Mouse (Mus musculus) CH12.LX (cell line): ENCODE measurements around the gene Msh5. TPM values are rescaled to one million over a fixed set of nuclear protein-coding genes. Genes with fewer than 3 reads are reported as not detected.

Experiments
- DNase-seq: peaks from one replicate; pipeline ENCODE4 v3.0.0-alpha.2; 2013; ENCODE audit errors: extremely low read depth
- H3K27ac ChIP-seq: 2 replicates; pipeline ENCODE4 v1.5.1; 2012; ENCODE audit warnings: low read depth, mild to moderate bottlenecking, control low read depth, moderate library complexity; ENCODE audit not compliant: insufficient read depth
- H3K27me3 ChIP-seq: replicated peaks from 2 replicates; pipeline ENCODE3; 2012; ENCODE audit warnings: inconsistent platforms
- H3K36me3 ChIP-seq, 2 experiments: replicated peaks in 1 of 2; 2 replicates each; pipeline versions ENCODE3 to v1.6.1; 2012; ENCODE audit warnings: inconsistent platforms in 1 of 2, low read length in 1 of 2, mild to moderate bottlenecking in 1 of 2, mixed read lengths in 1 of 2, moderate library complexity in 1 of 2; ENCODE audit not compliant: control insufficient read depth in 1 of 2, insufficient read depth in 1 of 2
- H3K4me1 ChIP-seq, 2 experiments: 2 replicates each; pipeline ENCODE4 v1.6.1; 2012; ENCODE audit warnings: inconsistent platforms in 1 of 2, moderate library complexity in 1 of 2; ENCODE audit not compliant: insufficient read depth in 2 of 2, control insufficient read depth in 1 of 2
- H3K4me2 ChIP-seq: 2 replicates; pipeline ENCODE4 v1.6.1; 2012; ENCODE audit warnings: low read depth, mild to moderate bottlenecking, control low read depth; ENCODE audit not compliant: poor library complexity, insufficient read depth, severe bottlenecking
- H3K4me3 ChIP-seq, 3 experiments: fragments of 150-350 bp in 1 of 3; sonication (generic) in 1 of 3; replicated peaks in 1 of 3; 2 replicates each; pipeline versions ENCODE3 to v1.5.1; 2011 to 2012; ENCODE audit warnings: low read depth in 2 of 3, low read length in 2 of 3, mild to moderate bottlenecking in 2 of 3, moderate library complexity in 2 of 3, control low read depth in 1 of 3, improper control_type of control experiment in 1 of 3, inconsistent platforms in 1 of 3, mixed read lengths in 1 of 3; ENCODE audit not compliant: poor library complexity in 1 of 3
- H3K79me2 ChIP-seq: replicated peaks from 2 replicates; pipeline ENCODE4 v1.6.1; 2012; ENCODE audit warnings: mild to moderate bottlenecking, moderate library complexity; ENCODE audit not compliant: control insufficient read depth, poor library complexity, insufficient read depth, severe bottlenecking; ENCODE audit errors: extremely low read depth
- H3K9ac ChIP-seq: 2 replicates; pipeline ENCODE4 v1.6.1; 2012; ENCODE audit warnings: low read depth, mild to moderate bottlenecking, control low read depth, moderate library complexity; ENCODE audit not compliant: insufficient read depth
- H3K9me3 ChIP-seq: replicated peaks from 2 replicates; pipeline ENCODE3; 2012; ENCODE audit warnings: low read length, inconsistent platforms, mixed read lengths
- EP300 ChIP-seq: IDR thresholded peaks from 2 replicates; pipeline ENCODE4 v1.6.1; 2011; ENCODE audit warnings: low read length, improper control_type of control experiment
- GABPA ChIP-seq: IDR thresholded peaks from 2 replicates; pipeline ENCODE4 v1.6.1; 2012; ENCODE audit warnings: low read depth, low read length, improper control_type of control experiment, inconsistent platforms; ENCODE audit not compliant: insufficient replicate concordance
- IRF4 ChIP-seq: IDR thresholded peaks from 2 replicates; pipeline ENCODE4 v1.6.1; 2014; ENCODE audit warnings: low read depth, mild to moderate bottlenecking, inconsistent platforms, low read length, improper control_type of control experiment
- JUND ChIP-seq: conservative IDR thresholded peaks from 2 replicates; pipeline ENCODE4 v1.6.1; 2011; ENCODE audit warnings: low read depth, low read length, improper control_type of control experiment
- KAT2A ChIP-seq: IDR thresholded peaks from 2 replicates; pipeline ENCODE4 v1.6.1; 2012; ENCODE audit warnings: low read length, improper control_type of control experiment, inconsistent platforms; ENCODE audit not compliant: insufficient replicate concordance
- MAFK ChIP-seq: IDR thresholded peaks from 2 replicates; pipeline ENCODE4 v1.6.1; 2011; ENCODE audit warnings: low read length, improper control_type of control experiment; ENCODE audit not compliant: insufficient replicate concordance
- MXI1 ChIP-seq: IDR thresholded peaks from 2 replicates; pipeline ENCODE4 v1.6.1; 2011; ENCODE audit warnings: mild to moderate bottlenecking, low read depth, low read length, improper control_type of control experiment
- NELFE ChIP-seq: IDR thresholded peaks from 2 replicates; pipeline ENCODE4 v1.6.1; 2011; ENCODE audit warnings: low read depth, low read length, improper control_type of control experiment
- NRF1 ChIP-seq: IDR thresholded peaks from 2 replicates; pipeline ENCODE4 v1.6.1; 2014; ENCODE audit warnings: low read depth, mild to moderate bottlenecking, inconsistent platforms, low read length, improper control_type of control experiment, moderate library complexity
- PAX5 ChIP-seq: IDR thresholded peaks from 2 replicates; pipeline ENCODE4 v1.6.1; 2012; ENCODE audit warnings: low read length, inconsistent platforms, mixed read lengths
- POLR2A ChIP-seq: IDR thresholded peaks from 2 replicates; pipeline ENCODE4 v1.6.1; 2011; ENCODE audit warnings: low read depth, mild to moderate bottlenecking, improper control_type of control experiment, low read length
- POLR2AphosphoS2 ChIP-seq: IDR thresholded peaks from 2 replicates; pipeline ENCODE4 v1.6.1; 2011; ENCODE audit warnings: low read depth, low read length, improper control_type of control experiment
- RCOR1 ChIP-seq: conservative IDR thresholded peaks from 2 replicates; pipeline ENCODE4 v1.6.1; 2012; ENCODE audit warnings: low read depth, mild to moderate bottlenecking, inconsistent platforms, low read length, improper control_type of control experiment
- SIN3A ChIP-seq: IDR thresholded peaks from 2 replicates; pipeline ENCODE4 v1.6.1; 2012; ENCODE audit warnings: low read length, improper control_type of control experiment, inconsistent platforms
- SMC3 ChIP-seq: IDR thresholded peaks from 2 replicates; pipeline ENCODE4 v1.6.1; 2011; ENCODE audit warnings: low read depth, low read length, improper control_type of control experiment
- UBTF ChIP-seq: IDR thresholded peaks from 2 replicates; pipeline ENCODE4 v1.6.1; 2012; ENCODE audit warnings: low read depth, mild to moderate bottlenecking, inconsistent platforms, low read length, improper control_type of control experiment, moderate library complexity
- USF1 ChIP-seq: IDR thresholded peaks from 2 replicates; pipeline ENCODE4 v1.6.1; 2014; ENCODE audit warnings: low read depth, mild to moderate bottlenecking, inconsistent platforms, low read length, improper control_type of control experiment
- USF2 ChIP-seq: conservative IDR thresholded peaks from 2 replicates; pipeline ENCODE4 v1.6.1; 2011; ENCODE audit warnings: low read depth, low read length, improper control_type of control experiment
- ZC3H11A ChIP-seq: IDR thresholded peaks from 2 replicates; pipeline ENCODE4 v1.6.1; 2012; ENCODE audit warnings: low read depth, mild to moderate bottlenecking, inconsistent platforms, low read length, improper control_type of control experiment
- ZKSCAN1 ChIP-seq: IDR thresholded peaks from 2 replicates; pipeline ENCODE4 v1.6.1; 2012; ENCODE audit warnings: low read depth, inconsistent platforms, low read length, improper control_type of control experiment, borderline replicate concordance
- ZMIZ1 ChIP-seq: IDR thresholded peaks from 2 replicates; pipeline ENCODE4 v1.6.1; 2012; ENCODE audit warnings: low read depth, mild to moderate bottlenecking, inconsistent platforms, low read length, improper control_type of control experiment
- dilution Hi-C: fragments of 300-500 bp; cut with MboI; formaldehyde crosslinking; loops from 2 replicates; pipeline ENCODE4 v1.14.3; 2020; ENCODE audit warnings: low sequenced_read_pairs; ENCODE audit not compliant: extremely low pct_unique_long_range_greater_than_20kb, extremely low pct_ligation_motif_present
- in situ Hi-C: fragments of 300-500 bp; cut with MboI; formaldehyde crosslinking; loops from 3 replicates; pipeline ENCODE4 v1.14.3; 2019; ENCODE audit warnings: low sequenced_read_pairs, low pct_ligation_motif_present, low pct_unique_long_range_greater_than_20kb, mixed read lengths
- polyA plus RNA-seq: library from polyadenylated mRNA; unstranded; fragments of >175 nt; gene quantifications from 2 replicates; pipeline ENCODE4 v1.2.1, GENCODE M21; 2012; ENCODE audit warnings: low read depth; ENCODE audit not compliant: insufficient read length
- total RNA-seq, 2 experiments: library from RNA; depleted of rRNA; stranded (reverse); fragments of 300-350 nt in 1 of 2; fragments of >200 nt in 1 of 2; gene quantifications; 2 replicates each; pipeline ENCODE4 v1.2.3; 2012 to 2014

Gene Msh5
- total and polyA plus RNA-seq, 3 experiments = 6.1 to 13.1 (median 10.6) TPM

- no peak overlapping the region for H3K4me3 ChIP-seq
- H3K9ac ChIP-seq = no peak overlapping the region
- DNase-seq = no peak
- no peaks in the 10 kb centered on the region for H3K9me3 ChIP-seq
- dilution Hi-C loops (no loop called here), in situ Hi-C loops (loop anchor here (5.0 to 10.0 kb wide), 2 partner anchors 42 to 90 kb away; partner anchors contain the start of genes Ly6g5b, Ly6g6c and Mpig6b)
- H3K79me2 ChIP-seq = no peaks in the 10 kb centered on the region; the same call in none of the 2 replicates
- H3K27me3 ChIP-seq = no peaks in the 10 kb centered on the region
- TF ChIP-seq ZC3H11A (no peak), POLR2A (peak; percentile 12; the same call in 1 of the 2 replicates)
- no peak overlapping the region for H3K4me2 ChIP-seq
- peaks cover 14 to 62% of the 10 kb centered on the region in 2 experiments for H3K4me1 ChIP-seq
- H3K36me3 ChIP-seq = peaks cover 4 to 48% of the 10 kb centered on the region in 2 experiments
- H3K27ac ChIP-seq = no peak overlapping the region
Measured at GRCm38 (mm10) chr17:35024691-35025488, 21.7 kb downstream of the Msh5 start.

- H3K9ac ChIP-seq = no peak overlapping the region
- H3K4me3 ChIP-seq = no peak overlapping the region
- no peak for DNase-seq
Measured at GRCm38 (mm10) chr17:35024261-35024660, 22.3 kb downstream of the Msh5 start.

GRCm38 (mm10) chr17:35023756-35024155 lies 22.8 kb downstream of the Msh5 start:
- Histone ChIP-seq H3K27me3 (no peaks in the 10 kb centered on the region), H3K4me3 (no peak overlapping the region), H3K27ac (no peak overlapping the region), H3K36me3 (peaks cover 4 to 47% of the 10 kb centered on the region in 2 experiments), H3K9me3 (no peaks in the 10 kb centered on the region), H3K4me2 (no peak overlapping the region; the same call in 1 of the 2 replicates), H3K9ac (no peak overlapping the region), H3K4me1 (peaks cover 14 to 50% of the 10 kb centered on the region in 2 experiments), H3K79me2 (no peaks in the 10 kb centered on the region; the same call in none of the 2 replicates)
- no peak for DNase-seq
- in situ Hi-C loops (loop anchor here (5.0 to 10.0 kb wide), 2 partner anchors 44 to 91 kb away; partner anchors contain the start of genes Ly6g5b, Ly6g6c and Mpig6b), dilution Hi-C loops (no loop called here)
- TF ChIP-seq NELFE (no peak), ZMIZ1 (no peak), KAT2A (no peak), USF2 (no peak), SMC3 (no peak), MXI1 (no peak), JUND (no peak), GABPA (no peak), RCOR1 (no peak), IRF4 (no peak), PAX5 (no peak), UBTF (no peak), USF1 (no peak), POLR2AphosphoS2 (no peak), NRF1 (no peak), SIN3A (no peak), EP300 (no peak)

More at GRCm38 (mm10) chr17:35024261-35024660, 22.3 kb downstream of the Msh5 start:
- Histone ChIP-seq H3K79me2 (no peaks in the 10 kb centered on the region; the same call in none of the 2 replicates), H3K4me2 (no peak overlapping the region; the same call in 1 of the 2 replicates), H3K9me3 (no peaks in the 10 kb centered on the region), H3K4me1 (peaks cover 14 to 55% of the 10 kb centered on the region in 2 experiments), H3K27ac (no peak overlapping the region), H3K36me3 (peaks cover 4 to 47% of the 10 kb centered on the region in 2 experiments), H3K27me3 (no peaks in the 10 kb centered on the region)
- in situ Hi-C loops (loop anchor here (5.0 to 10.0 kb wide), 2 partner anchors 43 to 91 kb away; partner anchors contain the start of genes Ly6g5b, Ly6g6c and Mpig6b), dilution Hi-C loops (no loop called here)
- no peak for TF ChIP-seq MAFK
- TF ChIP-seq KAT2A = no peak
- TF ChIP-seq ZKSCAN1 = no peak
- no peak for TF ChIP-seq ZMIZ1
